Mouse (Mus musculus): ENCODE data around the gene Shmt1. TPM values are rescaled to one million over a fixed set of nuclear protein-coding genes. Genes with fewer than 3 reads are reported as not detected.
"Not testable (repeated sequence)": the region's sequence is repeated elsewhere in the genome, so short reads cannot be mapped to it uniquely, and the experiment has no call there.

Shmt1 gene
- polyA plus RNA-seq (2015; fragmentation: Nextera tagmentation; extraction: Ambion mirVana), result 10.0 TPM in 2 replicates

DNA sequence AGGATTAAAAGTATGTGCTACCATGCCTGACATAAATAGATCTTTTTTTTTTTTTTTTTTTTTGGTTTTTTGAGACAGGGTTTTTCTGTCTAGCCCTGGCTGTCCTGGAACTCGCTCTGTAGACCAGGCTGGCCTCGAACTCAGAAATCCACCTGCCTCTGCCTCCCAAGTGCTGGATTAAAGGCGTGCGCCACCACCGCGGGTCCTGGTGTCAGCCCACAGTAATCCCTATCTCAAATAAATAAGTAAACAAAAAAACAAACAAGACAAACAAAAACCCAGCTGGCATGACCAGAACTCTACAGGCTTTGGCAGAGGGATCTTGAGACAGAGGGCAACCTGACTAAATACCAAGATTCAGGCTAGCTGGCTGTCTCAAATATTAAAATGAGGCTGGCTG lies at the start of gene Shmt1:
Gene Shmt1, minus strand, starts transcription at position 101 of the 400 bp plus-strand sequence.
- Histone ChIP-seq H3K4me1 (replicated peaks) (peaks cover 14% of the 10 kb centered on the region), H3K9ac (0 out of 2 replicates have a peak within 1 kb of the TSS, but pooled peaks have one; percentile 7), H3K4me3 (peak within 1 kb of the TSS; percentile 50), H3K4me2 (peak within 1 kb of the TSS; percentile 93)
- not testable (repeated sequence) for H3K9me3 ChIP-seq; H3K27me3 ChIP-seq; H3K27ac ChIP-seq (replicated peaks); H3K36me3 ChIP-seq; ATAC-seq (ENCODE audit: low FRiP score, low read depth)
- WGBS, result 24% methylated on average over 6 of the region's 6 CpGs

DNA sequence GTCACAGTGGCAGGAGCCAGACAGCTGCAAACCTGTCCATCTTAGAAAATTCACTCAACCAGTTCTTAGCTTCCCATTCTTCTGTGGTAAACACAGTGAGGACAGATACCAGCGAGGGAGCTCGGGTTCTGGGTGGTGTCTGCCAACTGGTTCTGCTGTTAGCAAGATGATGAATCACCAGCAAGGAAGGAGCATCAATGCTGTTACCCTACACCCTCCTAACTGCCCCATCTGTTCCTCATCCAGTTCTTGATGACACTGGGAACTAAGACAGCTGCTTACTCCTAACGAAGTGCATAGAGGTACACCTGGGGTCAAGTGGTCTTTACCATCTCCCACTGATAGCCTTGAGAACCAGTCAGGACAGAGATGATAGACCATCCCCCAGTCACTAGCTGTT lies 45.1 kb upstream of the Shmt1 start:
- Histone ChIP-seq H3K36me3 (peaks cover 42% of the 10 kb centered on the region), H3K27ac (replicated peaks) (no peak overlapping the region), H3K9ac (no peak overlapping the region), H3K4me3 (no peak overlapping the region), H3K4me2 (no peak overlapping the region), H3K9me3 (no peaks in the 10 kb centered on the region), H3K27me3 (no peaks in the 10 kb centered on the region), H3K4me1 (replicated peaks) (no peaks in the 10 kb centered on the region)
- ATAC-seq (ENCODE audit: low FRiP score, low read depth), result no peak
- 80% methylated on average over 3 of the region's 3 CpGs for WGBS

DNA sequence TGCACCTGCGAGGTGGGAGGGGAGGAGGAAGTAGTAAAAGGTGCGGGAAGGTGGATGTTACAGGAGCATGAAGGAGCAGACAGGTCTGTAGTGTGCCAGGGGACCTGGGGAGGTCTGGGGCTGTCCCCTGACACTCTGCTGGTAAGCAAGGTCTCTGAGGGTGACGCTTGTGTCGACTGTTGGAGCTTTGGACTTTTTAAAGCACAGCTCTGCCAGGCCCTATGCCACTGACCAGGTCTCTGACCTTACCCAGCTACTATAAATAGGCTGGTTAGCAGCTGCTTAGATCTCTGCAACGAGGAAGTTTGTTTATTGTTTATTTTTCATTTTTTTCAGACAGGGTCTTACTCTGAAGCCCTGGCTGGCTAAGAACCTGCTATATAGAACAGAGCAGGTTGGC lies 33.9 kb upstream of the Shmt1 start:
- H3K27me3 ChIP-seq, result no peaks in the 10 kb centered on the region
- H3K4me1 ChIP-seq (replicated peaks), result no peaks in the 10 kb centered on the region
- H3K9ac ChIP-seq, result no peak overlapping the region
- H3K36me3 ChIP-seq, result peaks cover 11% of the 10 kb centered on the region; the same call in 1 of the 2 replicates
- H3K4me2 ChIP-seq, result no peak overlapping the region
- no peak overlapping the region for H3K4me3 ChIP-seq
- H3K9me3 ChIP-seq, result no peaks in the 10 kb centered on the region
- WGBS, result 92% methylated on average over 5 of the region's 5 CpGs
- ATAC-seq (ENCODE audit: low FRiP score, low read depth), result no peak
- no peak overlapping the region for H3K27ac ChIP-seq (replicated peaks)

- Histone ChIP-seq H3K9ac (no peak overlapping the region), H3K4me3 (no peak overlapping the region), H3K4me1 (replicated peaks) (no peaks in the 10 kb centered on the region), H3K27me3 (no peaks in the 10 kb centered on the region), H3K36me3 (0 out of 2 replicates have a peak, but pooled peaks cover 3% of the 10 kb centered on the region), H3K27ac (replicated peaks) (no peak overlapping the region), H3K9me3 (no peaks in the 10 kb centered on the region), H3K4me2 (no peak overlapping the region)
- ATAC-seq (ENCODE audit: low FRiP score, low read depth), result no peak
- 90% methylated on average over 5 of the region's 5 CpGs for WGBS
These were observed 31.9 kb upstream of the Shmt1 start for GRCm38 (mm10) chr11:60843412-60843811.

- no peaks in the 10 kb centered on the region for H3K4me1 ChIP-seq (replicated peaks)
- no peak overlapping the region for H3K27ac ChIP-seq (replicated peaks)
- no peak overlapping the region for H3K9ac ChIP-seq
- 77% methylated on average over 12 of the region's 12 CpGs for WGBS
- ATAC-seq (ENCODE audit: low FRiP score, low read depth), result no peak
- no peak overlapping the region for H3K4me2 ChIP-seq
- H3K27me3 ChIP-seq, result no peaks in the 10 kb centered on the region
- no peaks in the 10 kb centered on the region for H3K9me3 ChIP-seq
- H3K36me3 ChIP-seq, result no peaks in the 10 kb centered on the region
- H3K4me3 ChIP-seq, result no peak overlapping the region
These were observed 30.1 kb upstream of the Shmt1 start for GRCm38 (mm10) chr11:60841467-60842200.

DNA sequence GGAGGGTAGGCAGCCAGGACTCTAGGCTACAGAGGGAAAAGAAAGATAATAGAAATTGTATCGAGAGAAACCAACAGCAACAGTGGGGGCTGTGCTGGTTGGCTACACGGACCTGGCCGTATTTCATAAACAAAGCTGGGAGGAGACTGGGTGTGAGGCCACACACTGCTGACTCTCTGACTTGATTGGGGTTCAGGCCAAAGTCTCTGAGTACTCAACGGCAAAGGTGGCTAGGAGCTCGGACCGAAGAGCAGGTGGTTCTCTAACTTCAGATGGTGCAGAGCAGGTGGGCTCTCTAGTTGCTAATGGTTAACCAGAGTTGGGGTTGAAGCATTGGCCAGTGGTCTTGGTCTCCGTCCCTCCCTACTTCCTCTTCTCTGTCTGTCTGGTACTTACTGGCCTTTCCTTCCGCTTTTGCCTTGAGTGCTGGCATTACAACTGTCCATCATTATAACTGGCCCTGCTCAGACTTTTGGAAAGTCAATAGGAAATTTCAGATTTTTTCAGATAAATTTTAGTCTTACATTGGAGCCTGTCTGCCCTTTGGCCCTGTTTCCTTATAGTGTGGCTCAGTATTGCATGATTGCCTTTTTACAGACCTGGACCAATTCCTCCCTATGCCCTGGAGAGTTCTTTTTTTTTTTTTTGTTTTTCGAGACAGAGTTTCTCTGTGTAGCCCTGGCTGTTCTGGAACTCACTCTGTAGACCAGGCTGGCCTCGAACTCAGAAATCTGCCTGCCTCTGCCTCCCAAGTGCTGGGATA lies 26.3 kb upstream of the Shmt1 start:
- Histone ChIP-seq H3K27ac (replicated peaks) (no peak overlapping the region), H3K9me3 (no peaks in the 10 kb centered on the region), H3K36me3 (no peaks in the 10 kb centered on the region), H3K27me3 (no peaks in the 10 kb centered on the region), H3K9ac (no peak overlapping the region), H3K4me3 (no peak overlapping the region), H3K4me2 (no peak overlapping the region), H3K4me1 (replicated peaks) (no peaks in the 10 kb centered on the region)
- ATAC-seq (ENCODE audit: low FRiP score, low read depth), result no peak
- WGBS, result 93% methylated on average over 10 of the region's 10 CpGs

- Histone ChIP-seq H3K27me3 (no peaks in the 10 kb centered on the region), H3K4me3 (no peak overlapping the region), H3K4me1 (replicated peaks) (0 out of 2 replicates have a peak, but pooled peaks cover under 1% of the 10 kb centered on the region), H3K4me2 (no peak overlapping the region), H3K36me3 (no peaks in the 10 kb centered on the region), H3K27ac (replicated peaks) (no peak overlapping the region), H3K9me3 (no peaks in the 10 kb centered on the region), H3K9ac (no peak overlapping the region)
- no peak for ATAC-seq (ENCODE audit: low FRiP score, low read depth)
- 96% methylated on average over 6 of the region's 6 CpGs for WGBS
These were observed 25.4 kb upstream of the Shmt1 start for GRCm38 (mm10) chr11:60836897-60837296.

DNA sequence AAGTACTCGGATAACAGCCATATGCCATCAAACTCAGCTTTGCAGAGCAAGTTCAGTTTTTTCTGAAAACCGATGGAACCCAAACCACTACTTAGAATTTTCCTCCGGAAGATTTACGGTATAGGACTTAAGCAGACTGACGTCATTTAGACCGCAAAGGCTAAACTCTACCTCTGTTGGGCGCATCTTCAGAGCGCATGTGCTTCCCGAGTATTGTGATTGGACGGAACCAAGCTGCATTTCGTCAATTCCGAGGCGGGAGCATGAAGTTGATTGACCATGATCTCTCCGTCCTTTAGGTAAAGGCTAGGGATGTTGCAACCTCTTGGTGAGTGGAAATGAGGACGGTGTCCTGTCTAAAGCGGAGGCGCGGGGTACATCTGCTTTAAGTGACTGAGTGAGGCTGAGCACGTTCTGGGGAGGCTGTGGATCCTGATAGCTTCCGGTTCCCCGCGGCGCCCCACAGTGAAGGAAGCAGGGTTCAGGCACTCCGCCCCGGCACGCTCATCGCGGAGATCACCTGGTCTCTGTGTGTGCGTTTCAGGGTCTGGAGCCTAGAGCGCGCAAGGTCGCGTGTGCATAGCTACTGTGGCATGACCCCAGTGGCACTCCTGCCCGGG lies 19.0 kb upstream of the Shmt1 start, which contains the start of gene Dhrs7b:
Gene Dhrs7b, plus strand, starts transcription at position 199 of the 620 bp plus-strand sequence.
- ATAC-seq (ENCODE audit: low FRiP score, low read depth), result peak; percentile 99
- no peaks in the 10 kb centered on the region for H3K9me3 ChIP-seq

GRCm38 (mm10) chr11:60828903-60829302 lies 17.4 kb upstream of the Shmt1 start:
- Histone ChIP-seq H3K27me3 (0 out of 2 replicates have a peak, but pooled peaks cover 2% of the 10 kb centered on the region), H3K9me3 (no peaks in the 10 kb centered on the region), H3K9ac (no peak overlapping the region), H3K4me3 (no peak overlapping the region), H3K36me3 (no peaks in the 10 kb centered on the region), H3K4me1 (replicated peaks) (peaks cover 10% of the 10 kb centered on the region), H3K4me2 (no peak overlapping the region), H3K27ac (replicated peaks) (no peak overlapping the region)
- ATAC-seq (ENCODE audit: low FRiP score, low read depth), result no peak
- 32% methylated on average over 2 of the region's 2 CpGs for WGBS

More for the DNA sequence above, 19.0 kb upstream of the Shmt1 start, which contains the start of gene Dhrs7b:
- H3K4me1 ChIP-seq (replicated peaks), result peaks cover 10% of the 10 kb centered on the region
- WGBS, result under 1% methylated on average over 34 of the region's 34 CpGs
- peak within 1 kb of the TSS; percentile 89 for H3K4me2 ChIP-seq
- peak within 1 kb of the TSS; percentile 89 for H3K4me3 ChIP-seq
- H3K27me3 ChIP-seq, result 0 out of 2 replicates have a peak, but pooled peaks cover 2% of the 10 kb centered on the region
- peak within 1 kb of the TSS; percentile 80 for H3K9ac ChIP-seq
- peak within 1 kb of the TSS; percentile 91 for H3K27ac ChIP-seq (replicated peaks)
- H3K36me3 ChIP-seq, result no peaks in the 10 kb centered on the region

DNA sequence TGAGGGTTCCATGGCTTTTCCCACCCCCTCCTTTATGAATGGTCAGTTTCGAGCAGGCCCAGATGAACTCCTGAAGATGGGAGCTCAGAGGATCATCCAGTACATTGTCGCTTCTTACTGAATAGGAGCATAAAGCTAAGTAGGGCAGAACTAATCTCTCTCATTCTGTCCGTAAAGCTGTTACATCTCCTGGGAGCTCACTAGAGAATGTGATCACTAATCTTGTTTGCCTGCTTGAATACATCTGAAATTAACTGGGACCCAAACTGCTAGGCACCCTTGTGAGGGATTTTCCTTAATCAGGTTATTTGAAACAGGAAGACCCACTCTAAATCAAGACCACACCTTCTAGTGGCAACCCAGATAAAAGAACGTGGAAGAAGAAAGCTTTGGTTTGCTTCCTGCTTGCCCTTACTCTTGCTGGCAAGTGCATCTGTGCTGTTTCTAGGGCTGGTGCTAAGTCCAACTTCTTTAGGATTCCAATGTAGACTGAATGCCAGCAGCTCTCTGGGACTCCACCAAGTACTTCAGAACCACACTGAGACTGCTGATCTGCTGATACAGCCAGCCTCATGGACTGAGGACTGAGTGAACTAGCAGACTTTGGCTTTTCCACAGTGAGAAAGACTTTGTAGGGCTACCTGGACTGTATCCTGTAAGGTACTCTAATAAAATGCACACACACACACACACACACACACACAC lies 15.9 kb upstream of the Shmt1 start:
- no peak for ATAC-seq (ENCODE audit: low FRiP score, low read depth)
- Histone ChIP-seq H3K27ac (replicated peaks) (no peak overlapping the region), H3K4me2 (no peak overlapping the region), H3K4me1 (replicated peaks) (peaks cover 10% of the 10 kb centered on the region), H3K9ac (no peak overlapping the region), H3K4me3 (no peak overlapping the region), H3K9me3 (no peaks in the 10 kb centered on the region), H3K36me3 (no peaks in the 10 kb centered on the region), H3K27me3 (0 out of 2 replicates have a peak, but pooled peaks cover 2% of the 10 kb centered on the region)
- 50% methylated on average over 4 of the region's 4 CpGs for WGBS

DNA sequence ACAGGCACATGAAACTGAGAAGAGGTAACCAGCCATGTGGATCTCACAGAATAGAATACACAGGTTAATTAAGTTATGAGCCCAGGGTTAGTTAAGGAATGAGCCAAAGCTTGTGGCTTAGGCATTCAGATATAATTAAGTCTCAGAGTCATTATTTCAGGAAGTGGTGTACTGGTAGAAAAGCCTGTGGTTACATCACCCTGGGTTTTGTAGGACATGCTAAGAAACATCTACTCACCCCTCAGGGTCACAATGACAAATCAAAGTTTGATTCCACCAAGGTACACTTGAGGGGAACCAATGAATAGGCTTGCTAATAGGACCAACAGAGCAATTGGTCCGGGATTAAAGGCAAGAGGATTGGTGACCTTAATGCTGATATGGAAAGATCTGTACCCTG lies 15.2 kb upstream of the Shmt1 start:
- no peaks in the 10 kb centered on the region for H3K9me3 ChIP-seq
- no peaks in the 10 kb centered on the region for H3K36me3 ChIP-seq
- no peak for ATAC-seq (ENCODE audit: low FRiP score, low read depth)
- no peak overlapping the region for H3K9ac ChIP-seq
- H3K4me3 ChIP-seq, result no peak overlapping the region
- no peak overlapping the region for H3K27ac ChIP-seq (replicated peaks)
- WGBS, result 71% methylated on average over 1 of the region's 1 CpGs
- H3K27me3 ChIP-seq, result 0 out of 2 replicates have a peak, but pooled peaks cover 2% of the 10 kb centered on the region
- H3K4me2 ChIP-seq, result no peak overlapping the region
- peaks cover 8% of the 10 kb centered on the region for H3K4me1 ChIP-seq (replicated peaks)

All from hindbrain, embryonic 15.5 days (tissue).